Mouse (Mus musculus) cerebellum, adult 2 months (tissue): ENCODE measurements around the gene Gnb2.

Source experiments
- CTCF ChIP-seq: fragments of 200-500 bp; IDR thresholded peaks from 2 replicates; pipeline ENCODE4 v1.5.1; 2011; ENCODE audit warnings: low read depth, mild to moderate bottlenecking, control low read depth, low read length, moderate library complexity, borderline replicate concordance; ENCODE audit not compliant: insufficient read depth
- POLR2A ChIP-seq: fragments of 200-500 bp; IDR thresholded peaks from 2 replicates; pipeline ENCODE4 v1.6.1; 2011; ENCODE audit warnings: low read length, control low read depth, borderline replicate concordance; ENCODE audit not compliant: insufficient read depth

GRCm38 (mm10) chr5:137541768-137542540 is 8.6 kb upstream of the Gnb2 start:
- TF ChIP-seq CTCF (no peak), POLR2A (no peak)
